In the genomic region with DNA sequence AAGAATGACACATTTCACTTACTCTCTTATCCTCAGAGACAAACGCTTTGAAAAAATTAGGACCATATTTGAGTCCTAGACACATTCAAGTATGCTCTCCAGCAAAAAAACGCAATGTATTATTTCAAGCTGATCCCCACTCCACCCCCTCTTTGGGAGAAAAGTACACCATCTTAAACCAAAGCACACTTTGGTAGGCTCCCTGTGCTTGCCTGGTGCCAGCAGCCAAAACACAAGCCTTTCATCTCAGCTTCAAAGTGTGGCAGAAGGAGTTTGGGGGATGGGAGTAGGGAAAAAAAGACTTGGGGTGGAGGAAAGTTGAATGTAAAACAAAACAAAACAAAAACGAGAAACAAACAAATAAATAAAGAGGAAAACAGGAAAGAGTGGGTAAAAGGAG, we compare ENCODE assay signal across 11 mouse cellular contexts.
DNase-seq lines count a peak whose midpoint lies in the region; ATAC-seq and TF ChIP-seq lines count a peak whose summit lies in the region.
"Had no signal": no experiment of that assay in that cellular context is flagged by ENCODE, and none has a peak within 500 bp of the region (broad histone marks: within the 10 kb centered on the region; RNA-seq: fewer than 3 reads in every experiment).

No protein-coding gene starts in this region.

- no peaks in the 10 kb centered on the region for H3K36me3 ChIP-seq in embryonic facial prominence, embryonic 14.5 days (ENCODE audit: control insufficient read depth, insufficient read depth, low read length)
- H3K36me3 ChIP-seq in hindbrain, embryonic 14.5 days (replicated peaks; ENCODE audit: control insufficient read depth, insufficient read depth), result no peaks in the 10 kb centered on the region
- no peaks in the 10 kb centered on the region for H3K36me3 ChIP-seq in midbrain, postnatal 0 days (ENCODE audit: insufficient read depth, low read length)

- no peak for TF ChIP-seq CTCF in layer of hippocampus, adult 2 months (conservative IDR thresholded peaks at IDR 0.05)
- no peak for TF ChIP-seq CTCF in midbrain, postnatal 0 days (IDR thresholded peaks at IDR 0.05)

- WGBS in embryonic facial prominence, embryonic 14.5 days, result 4% methylated on average over 3 of the region's 3 CpGs
- 20% methylated on average over 3 of the region's 3 CpGs for WGBS in hindbrain, embryonic 14.5 days
- 15% methylated on average over 3 of the region's 3 CpGs for WGBS in midbrain, postnatal 0 days

- no peak overlapping the region for H3K27ac ChIP-seq in layer of hippocampus, adult 2 months
- peak overlapping the region; percentile 72 for H3K27ac ChIP-seq in embryonic facial prominence, embryonic 14.5 days (replicated peaks; ENCODE audit: low read depth, low read length)
- H3K27ac ChIP-seq in hindbrain, embryonic 14.5 days, result no peak overlapping the region
- H3K27ac ChIP-seq in midbrain, postnatal 0 days (ENCODE audit: low read depth, low read length), result no peak overlapping the region; the same call in 1 of the 2 replicates

- H3K4me3 ChIP-seq in layer of hippocampus, adult 2 months, result peak overlapping the region; percentile 30
- peak overlapping the region; percentile 22 for H3K4me3 ChIP-seq in embryonic facial prominence, embryonic 14.5 days (ENCODE audit: low read depth, low read length)
- H3K4me3 ChIP-seq in hindbrain, embryonic 14.5 days (replicated peaks; ENCODE audit: low read length), result peak overlapping the region; percentile 17
- H3K4me3 ChIP-seq in midbrain, postnatal 0 days (ENCODE audit: low read depth, low read length), result peak overlapping the region; percentile 22; the same call in 1 of the 2 replicates
- H3K4me3 ChIP-seq: erythroblast, embryonic 14.5 days had no signal

- DNase-seq in layer of hippocampus, adult 2 months (ENCODE audit: low spot score in 2 of 2), result no peak
- no peak for DNase-seq in layer of hippocampus, adult 8-10 months (ENCODE audit: low spot score in 2 of 2)
- peak; percentile 30 for DNase-seq in embryonic facial prominence, embryonic 14.5 days (ENCODE audit: low spot score)
- peak; percentile 30 for DNase-seq in hindbrain, embryonic 14.5 days (ENCODE audit: low spot score)
- no peak for DNase-seq in midbrain, postnatal 0 days (ENCODE audit: low spot score)
- DNase-seq in urinary bladder, adult 2 months (ENCODE audit: low spot score), result no peak
- DNase-seq: kidney, adult 18-20 months; thymus, postnatal 4 days had no signal

- H3K9ac ChIP-seq in embryonic facial prominence, embryonic 14.5 days (ENCODE audit: low read depth, low read length), result peak overlapping the region; percentile 40; the same call in 1 of the 2 replicates
- 0 out of 2 replicates have a peak overlapping the region, but pooled peaks have one; percentile 28 for H3K9ac ChIP-seq in hindbrain, embryonic 14.5 days
- H3K9ac ChIP-seq in midbrain, postnatal 0 days (replicated peaks; ENCODE audit: low read length, poor library complexity, severe bottlenecking), result no peak overlapping the region

- no peaks in the 10 kb centered on the region for H3K27me3 ChIP-seq in embryonic facial prominence, embryonic 14.5 days (replicated peaks; ENCODE audit: control insufficient read depth, insufficient read depth, low read length)
- no peaks in the 10 kb centered on the region for H3K27me3 ChIP-seq in hindbrain, embryonic 14.5 days (ENCODE audit: control insufficient read depth, insufficient read depth, low read length)
- H3K27me3 ChIP-seq in midbrain, postnatal 0 days (ENCODE audit: insufficient read depth, low read length), result no peaks in the 10 kb centered on the region

- ATAC-seq in embryonic facial prominence, embryonic 14.5 days (ENCODE audit: low read depth), result no peak
- no peak for ATAC-seq in hindbrain, embryonic 14.5 days (ENCODE audit: low FRiP score)
- ATAC-seq in midbrain, postnatal 0 days (ENCODE audit: low FRiP score), result no peak
- ATAC-seq in inflammation-experienced regulatory T-cells, adult 6 months, result no peak
- no peak for ATAC-seq in megakaryocyte progenitor cell, adult 5-6 weeks (replicated peaks; ENCODE audit: poor library complexity)

- H3K4me1 ChIP-seq in embryonic facial prominence, embryonic 14.5 days (ENCODE audit: control insufficient read depth, insufficient read depth, low read length), result peaks cover 14% of the 10 kb centered on the region
- peaks cover 7% of the 10 kb centered on the region; the same call in 1 of the 2 replicates for H3K4me1 ChIP-seq in hindbrain, embryonic 14.5 days (replicated peaks; ENCODE audit: control insufficient read depth, insufficient read depth, low read length)
- no peaks in the 10 kb centered on the region for H3K4me1 ChIP-seq in midbrain, postnatal 0 days (ENCODE audit: insufficient read depth, low read length)

- no peaks in the 10 kb centered on the region for H3K9me3 ChIP-seq in embryonic facial prominence, embryonic 14.5 days (ENCODE audit: control insufficient read depth, low read length)
- H3K9me3 ChIP-seq in hindbrain, embryonic 14.5 days (ENCODE audit: control insufficient read depth, low read length), result no peaks in the 10 kb centered on the region
- H3K9me3 ChIP-seq in midbrain, postnatal 0 days (ENCODE audit: low read length), result no peaks in the 10 kb centered on the region

- peak overlapping the region; percentile 60 for H3K4me2 ChIP-seq in embryonic facial prominence, embryonic 14.5 days (ENCODE audit: low read depth, low read length)
- peak overlapping the region; percentile 51 for H3K4me2 ChIP-seq in hindbrain, embryonic 14.5 days (replicated peaks)
- H3K4me2 ChIP-seq in midbrain, postnatal 0 days (ENCODE audit: low read depth, low read length, poor library complexity, severe bottlenecking), result peak overlapping the region; percentile 45; the same call in 1 of the 2 replicates

Comparison
In these comparisons a context has a peak if more than half of its experiments do, and no peak if none do; other contexts are left out.
1. DNase-seq: peak in embryonic facial prominence, embryonic 14.5 days (single experiment) and hindbrain, embryonic 14.5 days (single experiment); none in layer of hippocampus, adult 2 months (0 of 2), layer of hippocampus, adult 8-10 months (0 of 2), midbrain, postnatal 0 days (single experiment) and urinary bladder, adult 2 months (single experiment).
2. Peak in every context shown above with its lines, with median percentiles within 50 percentile points of each other: H3K4me3 ChIP-seq and H3K4me2 ChIP-seq.